Mouse (Mus musculus): ENCODE measurements around the gene Bad.

The Bad gene

DNA sequence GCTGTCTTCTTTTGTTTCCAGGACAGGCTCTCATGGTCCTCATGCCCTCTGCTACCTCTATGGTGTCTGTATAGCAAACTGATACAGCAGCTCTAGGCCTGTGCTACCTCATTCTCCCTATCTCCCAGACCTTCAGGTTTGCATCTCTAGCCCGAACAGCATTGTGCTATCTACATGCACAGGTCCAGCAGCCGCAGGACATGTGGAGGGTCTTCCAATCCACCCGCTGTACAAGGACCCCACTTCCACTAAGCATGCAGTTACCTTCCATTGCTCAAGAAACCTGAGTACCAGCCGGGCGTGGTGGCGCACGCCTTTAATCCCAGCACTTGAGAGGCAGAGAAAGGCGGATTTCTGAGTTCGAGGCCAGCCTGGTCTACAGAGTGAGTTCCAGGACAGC, 27.1 kb upstream of the Bad start:
- DNase-seq (ENCODE audit: low spot score in 2 of 2): no peak

DNA sequence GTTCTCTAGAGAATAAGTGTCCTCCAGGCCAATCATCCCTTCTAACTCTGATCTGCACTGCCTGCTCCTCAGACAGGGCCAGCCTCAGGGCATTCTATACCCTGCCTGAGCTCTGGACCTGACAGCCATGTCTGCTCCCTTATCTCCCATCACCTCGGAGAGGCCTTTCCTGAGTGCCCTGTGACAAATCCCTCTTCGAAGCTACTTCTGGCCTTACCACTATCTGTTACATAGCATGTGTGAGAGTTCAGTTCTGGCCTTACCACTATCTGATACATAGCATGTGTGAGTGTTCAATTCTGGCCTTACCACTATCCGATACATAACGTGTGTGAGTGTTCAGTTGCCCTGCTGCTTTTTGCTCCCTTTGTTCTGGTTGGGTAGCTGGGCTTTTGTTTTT, 26.4 kb upstream of the Bad start:
- DNase-seq (ENCODE audit: low spot score in 2 of 2): no peak

DNA sequence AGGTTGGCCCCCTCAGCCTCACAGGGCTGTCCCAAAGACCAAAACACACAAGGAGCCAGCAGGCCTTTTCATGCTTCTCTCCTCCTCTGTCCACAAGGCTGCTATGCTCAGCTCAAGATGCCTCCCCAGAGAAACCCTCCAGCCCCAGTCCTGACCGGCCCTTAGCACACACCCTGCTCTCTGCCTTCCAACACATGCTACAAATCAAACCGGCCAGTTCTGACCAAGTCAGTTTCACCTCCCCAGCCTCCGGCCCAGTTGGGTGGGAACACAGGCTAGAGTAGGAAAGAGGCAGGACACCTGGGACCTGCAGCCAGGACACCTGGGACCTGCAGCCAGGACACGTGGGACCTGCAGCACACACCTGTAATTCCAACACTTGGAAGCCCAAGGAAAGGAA, 25.2 kb upstream of the Bad start:
- DNase-seq (ENCODE audit: low spot score in 2 of 2): no peak

DNA sequence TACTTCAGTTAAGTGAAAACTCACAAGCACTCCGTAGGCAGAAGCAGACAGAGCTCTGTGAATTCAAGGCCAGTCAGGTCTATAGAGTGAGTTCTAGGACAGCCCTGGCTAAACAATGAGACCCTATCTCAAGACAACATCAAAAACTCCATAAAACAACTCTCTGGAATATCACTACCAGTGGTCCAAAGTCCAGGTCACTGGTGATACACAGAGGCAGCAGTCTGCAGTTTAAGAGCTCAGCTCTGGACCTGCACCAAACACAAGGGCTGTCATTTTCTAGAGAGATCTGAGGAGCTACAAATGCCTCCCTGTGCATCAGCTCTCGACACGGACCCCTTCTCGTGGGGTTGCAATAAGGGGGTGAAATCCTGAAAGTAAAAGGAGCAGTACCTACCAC, 23.3 kb upstream of the Bad start:
- DNase-seq (ENCODE audit: low spot score in 2 of 2): no peak

DNA sequence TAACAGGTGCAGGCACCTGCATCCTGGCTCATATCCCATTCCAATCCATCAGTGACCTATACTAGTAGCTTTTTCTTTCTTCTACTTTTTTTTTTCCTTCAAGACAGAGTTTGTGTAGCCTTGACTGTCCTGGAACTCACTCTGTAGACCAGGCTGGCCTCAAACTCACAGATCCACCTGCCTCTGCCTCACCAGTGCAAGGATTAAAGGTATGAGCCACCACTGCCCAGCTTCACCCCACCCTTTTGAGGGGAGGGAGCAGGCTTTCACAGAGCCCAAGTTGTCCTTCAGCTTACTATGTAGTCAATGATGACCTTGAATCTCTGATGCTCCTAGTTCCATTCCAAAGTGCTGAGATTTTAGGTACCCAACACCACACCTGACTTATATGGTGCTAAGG, 22.2 kb upstream of the Bad start:
- no peak for DNase-seq (ENCODE audit: low spot score in 2 of 2)

DNA sequence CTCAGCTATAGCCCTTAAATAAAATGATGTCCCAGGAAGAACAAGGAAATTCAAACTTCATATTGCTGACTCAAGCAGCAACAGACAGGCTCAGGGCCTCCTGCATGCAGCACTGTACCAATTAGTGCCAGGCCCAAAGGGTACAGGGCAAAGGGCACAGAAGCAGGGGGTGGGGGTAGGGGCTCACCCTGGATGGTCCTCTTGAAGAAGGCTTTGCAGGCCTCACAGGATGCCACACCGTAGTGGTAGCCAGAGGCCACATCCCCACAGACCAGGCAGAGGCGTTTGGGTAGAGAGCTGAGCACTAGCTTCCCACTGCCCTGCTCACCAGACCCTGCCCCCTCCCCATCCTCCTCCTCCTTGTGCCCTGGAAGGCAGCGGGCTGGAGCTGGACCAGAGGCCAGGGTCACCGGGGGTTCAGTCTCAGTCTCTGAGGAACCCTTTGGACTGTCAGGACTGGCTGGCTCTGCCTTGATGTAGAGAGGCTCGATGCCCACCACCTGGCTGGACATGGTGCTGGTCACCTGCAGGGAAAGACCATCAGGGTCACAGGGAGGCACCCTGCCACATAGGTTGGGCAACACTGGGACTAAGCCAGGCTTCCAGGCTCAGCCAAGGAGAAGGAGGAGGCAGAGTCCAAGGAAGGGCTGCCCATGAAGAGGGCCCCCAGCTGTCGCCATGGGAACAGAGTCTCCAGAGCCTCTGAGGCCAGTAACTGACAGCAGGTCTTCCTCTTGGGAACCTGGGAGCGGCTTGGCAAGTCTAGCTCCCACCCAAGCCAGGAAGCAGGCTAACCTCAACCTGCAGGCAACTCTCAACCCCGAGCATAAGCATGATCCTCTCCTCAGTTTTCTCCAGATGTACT, 21.6 kb upstream of the Bad start:
- DNase-seq (ENCODE audit: low spot score in 2 of 2): no peak

DNA sequence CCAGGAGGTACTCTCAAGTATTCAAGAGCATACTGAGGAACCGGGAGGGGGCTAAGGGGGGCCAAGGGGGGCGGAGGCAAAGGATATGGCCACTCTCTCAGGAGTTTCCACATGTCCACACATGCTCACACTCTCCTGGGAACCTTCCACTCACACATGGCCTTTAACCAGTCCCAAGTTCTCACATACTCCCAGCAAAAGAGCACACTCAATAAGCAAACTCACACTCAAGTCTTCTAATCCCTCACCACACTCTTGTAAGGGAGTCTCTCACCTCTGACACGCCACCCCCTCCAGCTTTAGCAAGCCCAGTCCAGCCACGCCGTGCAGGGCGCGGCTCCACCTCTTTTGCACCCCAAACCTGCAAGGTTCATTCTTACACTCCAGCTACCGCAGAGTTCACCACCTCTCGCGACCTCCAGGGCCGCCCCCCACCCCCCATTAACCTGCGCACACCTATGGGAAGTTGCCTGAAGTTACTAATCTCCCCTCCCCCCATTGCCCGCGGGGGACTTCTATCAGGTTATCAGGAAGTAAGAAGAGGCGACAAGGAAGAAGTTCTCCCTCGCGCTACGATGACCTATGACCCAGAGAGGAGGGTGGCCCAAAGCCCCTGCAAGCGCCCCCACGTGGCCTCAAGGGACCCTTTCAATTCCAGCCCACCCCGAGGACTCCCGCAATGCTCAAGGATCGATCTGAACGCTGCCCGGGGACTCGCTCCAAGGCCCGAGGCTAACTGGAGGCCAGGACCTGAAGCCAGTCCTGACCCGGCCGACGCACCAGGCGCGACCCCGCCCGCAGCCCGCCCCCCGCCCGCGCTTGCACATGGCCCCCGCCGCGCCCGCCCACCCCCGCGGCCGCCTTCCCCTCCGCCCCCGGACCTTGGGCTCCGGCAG, 20.7 kb upstream of the Bad start:
- peak in 1 of 2 experiments; percentile 64 for DNase-seq (ENCODE audit: low spot score in 2 of 2)

DNA sequence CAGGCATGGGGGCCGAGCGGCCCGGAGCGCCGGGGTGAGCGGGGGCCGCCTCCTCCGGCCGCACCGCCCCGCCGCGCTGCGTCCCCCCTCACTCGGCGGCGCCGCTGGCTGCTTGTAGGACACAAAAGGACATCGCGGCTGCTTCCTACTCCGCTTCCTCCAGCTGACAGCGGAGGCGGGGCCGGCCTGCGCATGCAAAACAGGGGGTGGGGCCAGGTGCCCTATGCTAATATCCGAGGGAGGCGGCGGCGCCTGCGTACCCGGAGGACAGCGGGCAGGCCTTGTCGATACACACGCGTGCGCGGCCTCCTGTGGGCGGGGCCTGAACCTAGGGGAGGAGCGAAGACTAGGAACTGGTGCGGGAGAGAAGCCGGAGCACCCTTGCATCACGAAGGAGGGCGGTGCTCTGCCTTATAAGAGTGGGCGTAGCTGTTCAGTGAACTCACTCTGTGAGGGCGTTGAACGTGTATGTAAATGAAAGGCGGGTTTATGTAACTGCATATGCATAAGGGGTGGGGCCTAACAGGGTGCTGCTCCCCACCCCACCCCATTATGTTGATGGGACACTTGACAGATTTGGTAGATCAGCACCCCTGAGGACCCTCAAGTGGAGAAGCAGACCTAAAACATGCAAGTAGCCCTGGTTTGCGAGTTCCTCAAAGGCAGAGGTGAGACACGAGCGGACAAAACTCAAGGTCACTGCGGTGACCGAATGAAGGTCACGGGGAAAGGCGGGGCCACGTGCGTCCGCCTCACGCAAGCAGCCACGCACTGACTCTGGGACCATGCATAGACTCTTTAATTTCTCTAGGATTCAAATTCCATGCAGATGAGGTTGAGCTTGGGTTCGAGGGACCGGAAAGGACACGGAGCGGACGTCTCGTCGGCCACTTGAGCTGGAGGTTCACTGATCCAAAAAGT, 19.8 kb upstream of the Bad start, which contains the start of gene Esrra:
Gene Esrra, minus strand, starts transcription at position 167 of the 921 bp plus-strand sequence.
- DNase-seq (ENCODE audit: low spot score in 2 of 2): peak; percentile 99 to 100

DNA sequence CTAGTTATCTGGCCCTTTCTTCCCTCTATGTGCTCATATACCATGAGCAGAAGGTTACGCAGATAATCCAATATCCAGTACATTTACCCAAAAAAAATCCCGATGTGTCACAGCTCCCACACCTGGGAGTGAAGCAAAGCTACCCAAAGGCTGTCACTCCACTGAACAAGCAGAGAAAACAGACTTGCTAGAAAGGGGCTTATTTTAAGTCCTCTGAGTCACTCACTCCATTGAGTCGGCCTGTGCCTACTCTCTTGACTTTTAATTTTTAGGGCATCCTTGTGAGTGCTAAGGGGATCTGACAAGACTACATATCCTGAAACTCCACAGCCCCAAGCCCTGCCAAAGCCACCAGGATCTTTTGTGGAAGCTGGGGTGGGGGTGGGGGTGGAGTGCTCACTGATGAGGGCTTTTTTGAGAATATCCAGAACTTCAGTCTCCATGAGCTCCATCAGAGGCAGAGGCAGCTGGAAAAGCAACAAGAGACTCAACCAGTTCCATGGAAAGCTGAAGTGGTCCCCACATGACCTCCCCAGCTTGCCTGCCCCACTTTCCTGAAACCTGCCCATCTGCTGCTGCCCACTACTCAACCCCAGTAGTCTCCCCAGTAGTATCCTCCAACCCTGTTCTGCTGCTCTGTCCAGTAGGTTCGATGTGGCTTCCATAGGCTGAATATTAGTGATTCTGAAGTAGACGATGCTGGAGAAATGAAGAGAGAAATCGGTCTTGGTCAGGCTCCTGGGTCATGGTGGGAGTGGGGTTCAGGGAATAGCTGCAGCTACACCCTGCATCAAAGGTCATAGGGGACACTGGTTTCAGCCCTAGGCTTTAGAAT, 18.5 kb upstream of the Bad start:
- no peak for DNase-seq (ENCODE audit: low spot score in 2 of 2)

DNA sequence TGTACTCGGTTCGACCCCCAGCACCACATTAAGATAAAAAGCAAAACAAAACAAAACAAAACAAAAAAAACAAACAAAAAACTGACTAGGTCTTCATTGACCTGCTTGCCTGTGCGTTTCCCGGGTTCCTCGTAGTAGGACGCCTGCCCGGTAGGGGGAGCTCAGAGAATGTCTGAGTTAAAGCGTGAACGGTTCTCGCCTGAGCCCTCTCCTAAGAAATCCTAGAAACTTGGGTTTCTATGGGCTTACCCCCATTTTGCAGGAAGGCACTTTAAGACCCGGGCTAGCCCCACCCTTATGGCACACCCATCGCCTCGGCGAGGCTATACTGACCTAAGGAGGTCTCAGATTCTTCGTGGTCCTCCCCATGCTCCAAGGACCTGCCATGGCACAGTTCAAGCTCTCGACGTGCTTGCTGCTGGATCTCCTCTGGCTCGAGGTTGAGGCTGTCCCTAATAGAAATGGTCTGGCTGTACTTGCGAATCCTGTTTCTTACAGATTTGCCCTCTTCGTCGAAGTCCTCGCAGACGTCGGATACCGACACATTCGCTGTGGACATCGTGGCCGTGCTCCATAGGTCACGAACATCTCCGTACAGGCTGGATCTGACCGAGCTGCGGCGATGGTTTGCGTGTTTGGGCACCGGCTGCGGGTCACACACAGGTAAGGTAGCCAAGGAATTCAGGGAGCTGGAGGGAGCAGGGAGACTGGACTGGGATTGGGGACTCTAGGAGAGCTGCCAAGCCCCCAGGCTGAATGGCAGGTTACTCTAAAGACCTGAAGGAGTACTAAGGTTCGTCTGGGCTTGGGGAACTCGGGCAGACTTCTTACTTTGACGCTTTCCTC, 17.0 kb upstream of the Bad start:
- DNase-seq (ENCODE audit: low spot score in 2 of 2): peak in 1 of 2 experiments; percentile 83

DNA sequence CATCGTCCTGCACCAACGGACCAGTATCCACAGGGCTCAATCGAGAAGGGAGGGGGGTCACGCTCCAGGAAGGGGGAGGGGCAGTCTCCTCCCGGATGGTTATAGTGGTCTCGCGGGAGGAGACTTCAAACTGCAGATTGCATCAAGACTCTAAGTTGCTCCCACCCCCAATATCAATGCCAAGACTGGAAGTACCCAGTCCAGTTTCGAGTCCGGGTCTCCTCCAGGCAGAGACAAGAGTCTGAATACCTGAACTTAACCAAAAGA, 16.4 kb upstream of the Bad start, which contains the start of gene Catsperz:
Gene Catsperz, minus strand, starts transcription at position 74 of the 267 bp plus-strand sequence.
- no peak for DNase-seq (ENCODE audit: low spot score in 2 of 2)

DNA sequence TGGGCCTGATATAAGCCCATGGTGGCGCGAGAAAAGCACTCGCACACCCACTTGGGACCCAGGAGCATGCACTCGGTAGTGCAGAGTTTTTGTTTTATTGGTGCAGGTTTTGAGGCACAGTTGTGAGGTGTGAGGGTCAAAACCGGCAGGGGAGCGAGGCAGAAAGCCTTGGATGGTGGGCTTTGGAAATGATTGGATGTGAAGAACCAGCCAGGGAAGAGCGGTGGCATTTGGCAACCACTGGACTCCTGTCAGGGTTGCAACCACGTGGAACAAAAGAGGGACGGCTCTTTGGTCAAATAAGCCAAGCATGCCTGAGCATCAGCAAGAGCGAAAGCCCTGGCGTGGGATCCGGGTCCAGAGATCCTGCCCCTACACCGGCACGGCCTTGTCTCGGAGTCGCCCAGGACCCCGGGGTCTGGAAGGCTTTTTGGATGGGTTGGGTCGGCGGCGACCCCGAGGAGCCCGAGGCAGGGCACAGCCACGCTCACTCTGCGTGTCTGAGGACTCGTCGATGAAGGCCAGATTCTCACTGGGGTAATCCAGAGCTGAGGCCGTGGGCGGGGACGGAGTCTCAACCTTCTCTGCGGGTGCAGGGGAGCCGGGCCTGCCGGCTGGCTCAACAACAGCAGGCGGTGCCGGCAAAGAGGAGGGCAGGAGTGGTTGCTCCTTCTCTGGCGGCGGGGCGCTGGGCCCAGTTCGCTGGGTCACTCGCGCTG, 15.9 kb upstream of the Bad start:
- DNase-seq (ENCODE audit: low spot score in 2 of 2): no peak

DNA sequence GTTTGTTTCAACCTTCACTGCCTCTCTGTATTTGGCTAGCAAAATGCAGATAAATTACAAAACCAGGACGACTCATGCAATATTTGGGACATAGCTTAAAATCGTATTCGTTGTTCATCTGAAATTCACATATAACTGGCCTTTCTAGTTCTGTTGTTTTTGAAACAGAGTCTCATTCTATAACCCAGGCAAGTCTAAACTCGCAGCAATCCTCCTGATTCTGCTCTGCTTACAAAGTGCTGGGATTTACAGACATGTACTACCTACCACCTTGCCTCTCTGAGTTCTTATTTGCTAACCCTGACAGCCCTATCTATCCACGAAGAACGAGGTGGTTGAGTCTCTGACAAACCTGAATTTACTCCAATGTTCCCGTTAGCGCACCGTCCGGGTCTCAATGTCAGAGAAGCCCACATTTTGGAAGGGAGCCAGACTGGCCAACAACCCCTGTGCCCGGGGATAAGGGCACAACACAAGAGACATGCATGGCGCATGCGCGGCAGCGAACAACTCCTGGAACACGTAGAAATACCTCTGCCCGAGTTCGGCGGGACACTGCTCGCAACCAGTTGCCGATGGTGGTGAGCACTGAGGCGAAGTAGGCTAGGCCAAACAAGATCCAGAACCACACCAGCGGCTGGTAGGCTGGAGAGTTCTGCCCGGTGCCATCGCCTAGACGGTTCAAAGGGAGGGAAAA, 15.0 kb upstream of the Bad start:
- DNase-seq (ENCODE audit: low spot score in 2 of 2): no peak

DNA sequence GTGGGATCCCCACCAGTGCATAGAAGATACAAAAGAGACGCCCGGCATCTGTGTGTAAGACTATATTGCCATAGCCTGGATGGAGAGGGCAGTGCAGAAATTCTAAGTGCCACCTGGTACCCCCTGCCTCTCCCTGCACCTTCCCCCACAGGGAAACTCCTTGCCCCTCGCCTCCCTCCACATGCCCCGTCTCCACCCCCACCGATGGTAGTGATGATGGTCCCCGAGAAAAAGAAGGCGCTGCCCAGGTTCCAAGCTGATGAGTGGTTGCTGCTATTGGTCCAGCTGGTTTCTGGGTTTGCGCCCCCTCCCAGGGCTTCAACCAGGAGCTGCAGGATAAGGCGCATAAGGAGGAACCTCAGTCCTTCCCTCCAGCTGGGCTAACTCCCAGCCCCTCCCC, 13.6 kb upstream of the Bad start:
- no peak for DNase-seq (ENCODE audit: low spot score in 2 of 2)

DNA sequence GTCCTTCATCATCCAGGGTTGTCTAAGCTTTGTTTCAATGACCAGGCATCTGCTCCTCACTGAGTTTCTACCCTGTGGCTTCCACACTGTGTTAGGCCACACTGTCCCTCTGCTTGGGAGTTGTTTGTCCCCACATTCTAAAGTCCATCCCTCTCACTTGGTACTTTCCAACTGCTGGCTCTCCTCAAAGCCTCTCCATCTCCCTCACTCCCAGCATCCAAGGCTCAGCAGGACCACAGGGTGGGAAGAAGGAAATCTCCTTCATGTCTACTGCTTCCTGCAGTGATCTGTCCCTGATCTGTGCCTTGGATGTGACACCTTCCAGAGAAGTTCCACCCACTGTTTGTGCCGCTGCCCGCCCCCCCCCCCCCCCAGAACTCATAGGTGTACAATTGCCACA, 10.7 kb upstream of the Bad start:
- no peak for DNase-seq (ENCODE audit: low spot score in 2 of 2)

DNA sequence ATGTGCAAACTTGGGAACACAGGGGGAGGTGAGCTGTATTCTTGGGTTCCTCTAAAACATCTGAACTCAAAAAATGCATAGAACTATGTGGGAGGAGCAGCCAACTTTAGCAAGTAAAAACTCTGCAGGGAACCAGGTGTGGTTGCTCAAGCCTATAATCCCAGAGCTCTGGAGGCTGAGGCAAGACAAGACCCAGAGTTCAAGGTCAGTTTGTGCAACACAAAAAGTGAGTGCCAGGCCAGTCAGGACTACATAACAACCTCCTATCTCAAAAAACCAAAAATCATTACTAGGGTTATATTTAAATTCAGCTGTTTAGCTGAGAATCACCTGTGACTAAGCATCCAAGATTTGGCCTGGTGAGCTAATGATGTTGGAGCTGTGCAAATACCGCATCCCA, 9.6 kb upstream of the Bad start:
- DNase-seq (ENCODE audit: low spot score in 2 of 2): no peak

DNA sequence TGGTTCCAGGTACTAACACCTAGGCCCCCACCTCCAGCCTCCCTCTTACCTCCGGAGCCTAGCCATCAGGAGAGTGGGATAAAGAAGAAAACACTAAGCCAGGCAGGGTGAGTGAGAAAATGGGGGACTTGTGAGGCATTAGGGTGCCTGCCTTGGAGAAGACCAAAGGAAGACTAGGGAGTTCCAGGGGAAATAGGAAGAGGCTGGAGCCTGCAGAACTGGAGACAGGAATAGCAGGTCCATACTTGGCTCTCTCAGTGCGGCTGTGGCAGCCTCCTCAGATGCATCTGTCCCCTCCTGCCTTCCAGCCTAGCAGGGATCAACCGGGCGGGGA, 8.6 kb upstream of the Bad start:
- no peak for DNase-seq (ENCODE audit: low spot score in 2 of 2)

DNA sequence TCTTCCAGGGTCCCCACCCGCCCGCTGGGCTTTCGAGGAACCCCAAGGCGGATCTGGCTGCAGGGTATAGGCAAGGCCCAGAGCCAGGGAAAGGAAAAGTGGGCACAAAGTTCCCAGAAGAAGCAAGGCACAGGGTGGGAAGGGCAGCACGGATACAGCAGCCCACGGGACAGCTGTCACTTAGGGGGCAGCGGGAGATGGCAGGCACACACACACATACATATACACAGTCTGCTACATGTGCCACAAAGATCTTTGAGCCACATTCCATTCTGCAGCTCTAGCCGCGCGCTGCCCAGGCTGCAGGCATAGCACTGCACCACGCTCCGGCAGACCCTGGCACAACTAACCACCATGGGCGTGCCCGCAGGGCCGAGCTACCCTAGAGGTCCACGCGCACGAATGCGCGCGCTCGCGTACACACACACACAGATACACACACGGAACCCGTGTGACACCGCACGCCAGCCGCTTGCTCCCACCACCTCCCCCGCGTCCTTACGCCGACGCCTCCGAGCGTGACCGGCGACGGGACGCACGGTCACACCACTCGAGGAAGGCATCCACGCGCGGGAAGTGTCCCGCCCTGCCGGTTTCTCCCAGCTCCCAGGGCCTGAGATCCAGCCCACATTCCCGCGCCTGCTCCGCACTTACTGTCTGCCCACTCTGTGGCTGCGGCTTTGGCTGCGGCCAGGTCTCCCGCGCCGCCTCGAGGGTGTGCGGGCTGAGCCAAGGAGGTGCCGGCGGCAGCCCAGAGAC, 8.0 kb upstream of the Bad start:
- no peak for DNase-seq (ENCODE audit: low spot score in 2 of 2)

All from frontal cortex, postnatal 14 days (tissue).